Mouse (Mus musculus) MEL (cell line): ENCODE measurements around the gene Ccsap. TPM values are rescaled to one million over a fixed set of nuclear protein-coding genes. Genes with fewer than 3 reads are reported as not detected.

Experiments
- DNase-seq: peaks from one replicate; pipeline ENCODE4 v3.0.0; 2011; ENCODE audit warnings: low read depth, low spot score
- H3K27ac ChIP-seq: 2 replicates; pipeline ENCODE4 v1.5.1; 2012; ENCODE audit warnings: low read depth, mild to moderate bottlenecking, control low read depth, low read length, moderate library complexity; ENCODE audit not compliant: control insufficient read depth
- H3K27me3 ChIP-seq, 2 experiments: fragments of 150-350 bp in 1 of 2; sonication (generic) in 1 of 2; 2 replicates each; pipeline ENCODE4 v1.6.1; 2012; ENCODE audit warnings: low read length in 2 of 2, mild to moderate bottlenecking in 2 of 2, improper control_type of control experiment in 1 of 2, moderate library complexity in 1 of 2; ENCODE audit not compliant: insufficient read depth in 2 of 2, control insufficient read depth in 1 of 2
- H3K36me3 ChIP-seq, 2 experiments: 2 replicates each; pipeline ENCODE4 v1.6.1; 2012 to 2014; ENCODE audit warnings: low read length in 2 of 2, improper control_type of control experiment in 1 of 2, inconsistent platforms in 1 of 2, mild to moderate bottlenecking in 1 of 2; ENCODE audit not compliant: insufficient read depth in 2 of 2, control insufficient read depth in 1 of 2
- H3K4me1 ChIP-seq, 2 experiments: fragments of 150-350 bp in 1 of 2; sonication (generic) in 1 of 2; 2 replicates each; pipeline ENCODE4 v1.6.1; 2012; ENCODE audit warnings: low read length in 2 of 2, improper control_type of control experiment in 1 of 2, mild to moderate bottlenecking in 1 of 2; ENCODE audit not compliant: insufficient read depth in 2 of 2, control insufficient read depth in 1 of 2
- H3K4me3 ChIP-seq, 2 experiments: fragments of 150-350 bp in 1 of 2; sonication (generic) in 1 of 2; 2 replicates each; pipeline ENCODE4 v1.5.1; 2012; ENCODE audit warnings: low read depth in 2 of 2, low read length in 2 of 2, mild to moderate bottlenecking in 2 of 2, moderate library complexity in 2 of 2, control low read depth in 1 of 2, improper control_type of control experiment in 1 of 2; ENCODE audit not compliant: control insufficient read depth in 1 of 2, insufficient read depth in 1 of 2
- H3K79me2 ChIP-seq: 2 replicates; pipeline ENCODE4 v1.6.1; 2012; ENCODE audit warnings: mild to moderate bottlenecking, low read length, moderate library complexity; ENCODE audit not compliant: control insufficient read depth, poor library complexity, insufficient read depth
- H3K9ac ChIP-seq: 2 replicates; pipeline ENCODE4 v1.6.1; 2012; ENCODE audit warnings: low read depth, mild to moderate bottlenecking, control low read depth, low read length, moderate library complexity; ENCODE audit not compliant: control insufficient read depth, poor library complexity, severe bottlenecking
- H3K9me3 ChIP-seq: fragments of 150-350 bp; sonication (generic); replicated peaks from 2 replicates; pipeline ENCODE4 v1.6.1; 2012; ENCODE audit warnings: mild to moderate bottlenecking, low read length, improper control_type of control experiment, moderate library complexity; ENCODE audit not compliant: insufficient read depth
- CHD2 ChIP-seq: IDR thresholded peaks from 2 replicates; pipeline ENCODE4 v1.6.1; 2011; ENCODE audit warnings: low read length, improper control_type of control experiment
- CTCF ChIP-seq, 3 experiments: IDR thresholded peaks in 2 of 3; conservative IDR thresholded peaks in 1 of 3; 2 replicates each; pipeline ENCODE4 v1.5.1; 2011 to 2012; ENCODE audit warnings: low read length in 3 of 3, low read depth in 2 of 3, mild to moderate bottlenecking in 2 of 3, improper control_type of control experiment in 1 of 3, inconsistent platforms in 1 of 3, mixed read lengths in 1 of 3, moderate library complexity in 1 of 3; ENCODE audit not compliant: control insufficient read depth in 1 of 3, insufficient read depth in 1 of 3, poor library complexity in 1 of 3, severe bottlenecking in 1 of 3
- ETS1 ChIP-seq: IDR thresholded peaks from 2 replicates; pipeline ENCODE4 v1.6.1; 2012; ENCODE audit warnings: low read depth, mild to moderate bottlenecking, inconsistent platforms, low read length, improper control_type of control experiment, moderate library complexity
- GABPA ChIP-seq: IDR thresholded peaks from 2 replicates; pipeline ENCODE4 v1.6.1; 2012; ENCODE audit warnings: low read depth, mild to moderate bottlenecking, inconsistent platforms, low read length, improper control_type of control experiment, moderate library complexity
- HCFC1 ChIP-seq: IDR thresholded peaks from 2 replicates; pipeline ENCODE4 v1.6.1; 2012; ENCODE audit warnings: low read depth, mild to moderate bottlenecking, inconsistent platforms, low read length, improper control_type of control experiment, moderate library complexity
- JUND ChIP-seq: IDR thresholded peaks from 2 replicates; pipeline ENCODE4 v1.6.1; 2011; ENCODE audit warnings: low read depth, mild to moderate bottlenecking, improper control_type of control experiment, low read length
- MAFK ChIP-seq: IDR thresholded peaks from 2 replicates; pipeline ENCODE4 v1.6.1; 2011; ENCODE audit warnings: low read depth, mild to moderate bottlenecking, low read length, improper control_type of control experiment, borderline replicate concordance
- MAX ChIP-seq: IDR thresholded peaks from 2 replicates; pipeline ENCODE4 v1.6.1; 2011; ENCODE audit warnings: low read length, improper control_type of control experiment
- MAZ ChIP-seq: IDR thresholded peaks from 2 replicates; pipeline ENCODE4 v1.6.1; 2012; ENCODE audit warnings: low read depth, mild to moderate bottlenecking, inconsistent platforms, low read length, improper control_type of control experiment
- MXI1 ChIP-seq: IDR thresholded peaks from 2 replicates; pipeline ENCODE4 v1.6.1; 2011; ENCODE audit warnings: mild to moderate bottlenecking, low read depth, low read length, improper control_type of control experiment
- NELFE ChIP-seq: IDR thresholded peaks from 2 replicates; pipeline ENCODE4 v1.6.1; 2011; ENCODE audit warnings: low read depth, low read length, improper control_type of control experiment
- NRF1 ChIP-seq: IDR thresholded peaks from 2 replicates; pipeline ENCODE4 v1.6.1; 2014; ENCODE audit warnings: low read depth, mild to moderate bottlenecking, inconsistent platforms, low read length, improper control_type of control experiment, moderate library complexity; ENCODE audit not compliant: poor library complexity, insufficient read depth, severe bottlenecking
- POLR2A ChIP-seq, 2 experiments: IDR thresholded peaks; 2 replicates each; pipeline ENCODE4 v1.6.1; 2011 to 2012; ENCODE audit warnings: low read length in 2 of 2, mild to moderate bottlenecking in 2 of 2, control low read depth in 1 of 2, improper control_type of control experiment in 1 of 2, low read depth in 1 of 2, moderate library complexity in 1 of 2; ENCODE audit not compliant: control insufficient read depth in 1 of 2, insufficient read depth in 1 of 2, poor library complexity in 1 of 2
- POLR2AphosphoS2 ChIP-seq: IDR thresholded peaks from 2 replicates; pipeline ENCODE4 v1.6.1; 2011; ENCODE audit warnings: low read length, improper control_type of control experiment
- POLR2AphosphoS5 ChIP-seq: IDR thresholded peaks from 2 replicates; pipeline ENCODE4 v1.6.1; 2012; ENCODE audit warnings: low read depth, borderline replicate concordance, mild to moderate bottlenecking, inconsistent platforms, low read length, moderate library complexity, mixed read lengths
- RAD21 ChIP-seq: IDR thresholded peaks from 2 replicates; pipeline ENCODE4 v1.6.1; 2011; ENCODE audit warnings: mild to moderate bottlenecking, low read depth, low read length, improper control_type of control experiment
- RCOR1 ChIP-seq: IDR thresholded peaks from 2 replicates; pipeline ENCODE4 v1.6.1; 2012; ENCODE audit warnings: low read depth, mild to moderate bottlenecking, inconsistent platforms, low read length, improper control_type of control experiment
- SIN3A ChIP-seq: IDR thresholded peaks from 2 replicates; pipeline ENCODE4 v1.6.1; 2012; ENCODE audit warnings: low read length, improper control_type of control experiment, inconsistent platforms
- SMC3 ChIP-seq: IDR thresholded peaks from 2 replicates; pipeline ENCODE4 v1.6.1; 2011; ENCODE audit warnings: low read depth, low read length, improper control_type of control experiment
- TBP ChIP-seq: IDR thresholded peaks from 2 replicates; pipeline ENCODE4 v1.8.0; 2011; ENCODE audit warnings: low read depth, low read length, improper control_type of control experiment
- UBTF ChIP-seq: IDR thresholded peaks from 2 replicates; pipeline ENCODE4 v1.6.1; 2012; ENCODE audit warnings: low read depth, mild to moderate bottlenecking, inconsistent platforms, low read length, improper control_type of control experiment, moderate library complexity, borderline replicate concordance; ENCODE audit not compliant: insufficient read depth
- USF1 ChIP-seq: IDR thresholded peaks from 2 replicates; pipeline ENCODE4 v1.6.1; 2014; ENCODE audit warnings: low read depth, mild to moderate bottlenecking, inconsistent platforms, low read length, improper control_type of control experiment, moderate library complexity
- ZC3H11A ChIP-seq: IDR thresholded peaks from 2 replicates; pipeline ENCODE4 v1.6.1; 2012; ENCODE audit warnings: low read depth, mild to moderate bottlenecking, inconsistent platforms, low read length, improper control_type of control experiment
- ZKSCAN1 ChIP-seq: IDR thresholded peaks from 2 replicates; pipeline ENCODE4 v1.6.1; 2012; ENCODE audit warnings: low read depth, mild to moderate bottlenecking, inconsistent platforms, low read length, improper control_type of control experiment, moderate library complexity
- ZMIZ1 ChIP-seq: IDR thresholded peaks from 2 replicates; pipeline ENCODE4 v1.6.1; 2012; ENCODE audit warnings: low read depth, mild to moderate bottlenecking, inconsistent platforms, low read length, improper control_type of control experiment, moderate library complexity
- ZNF384 ChIP-seq: IDR thresholded peaks from 2 replicates; pipeline ENCODE4 v1.6.1; 2012; ENCODE audit warnings: low read depth, mild to moderate bottlenecking, inconsistent platforms, low read length, improper control_type of control experiment
- polyA plus RNA-seq, 2 experiments: library from polyadenylated mRNA; stranded (reverse) in 1 of 2; unstranded in 1 of 2; fragments of >175 nt in 1 of 2; fragments of >200 nt in 1 of 2; gene quantifications; 2 replicates each; pipeline versions ENCODE4 v1.2.1 to v1.2.4; 2012; ENCODE audit warnings: low replicate concordance in 2 of 2, low read depth in 1 of 2; ENCODE audit not compliant: insufficient read length in 2 of 2, insufficient read depth in 1 of 2, missing spikeins in 1 of 2
- total RNA-seq: library from RNA; depleted of rRNA; stranded (reverse); fragments of 300-350 nt; gene quantifications from 2 replicates; pipeline ENCODE4 v1.2.3, GENCODE M21; 2012

Gene Ccsap
- total and polyA plus RNA-seq, 3 experiments: 6.7 to 12.1 TPM; not detected in 1

DNA sequence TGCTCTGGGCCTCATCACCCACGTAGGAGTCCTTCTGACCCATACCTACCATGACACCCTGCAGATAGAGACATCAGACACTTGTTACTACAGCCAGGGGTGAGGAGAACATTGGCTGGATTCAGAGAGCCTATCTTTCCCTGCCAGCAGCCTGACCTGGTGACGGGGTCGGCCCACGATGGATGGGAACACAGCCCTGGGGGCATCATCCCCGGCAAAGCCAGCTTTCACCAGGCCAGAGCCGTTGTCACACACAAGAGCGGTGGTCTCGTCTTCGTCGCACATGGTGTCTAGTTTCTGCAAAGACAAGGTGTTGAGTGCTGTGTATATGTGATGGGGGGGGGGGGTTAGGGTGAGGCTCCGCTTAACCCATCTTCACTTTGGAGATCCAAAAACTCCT lies 33.4 kb upstream of the Ccsap start:
- H3K4me1 ChIP-seq: no peaks in the 10 kb centered on the region
- no peaks in the 10 kb centered on the region for H3K9me3 ChIP-seq
- no peak for DNase-seq
- no peak overlapping the region for H3K27ac ChIP-seq
- H3K79me2 ChIP-seq: no peaks in the 10 kb centered on the region
- no peak overlapping the region for H3K9ac ChIP-seq
- H3K36me3 ChIP-seq: no peaks in the 10 kb centered on the region
- 0 out of 4 replicates have a peak, but pooled peaks cover 0 to 1% of the 10 kb centered on the region in 2 experiments for H3K27me3 ChIP-seq
- TF ChIP-seq POLR2AphosphoS5 (no peak), CHD2 (no peak)
- TF ChIP-seq, all 39 proteins: peak for 0
- H3K4me3 ChIP-seq: no peak overlapping the region

- DNase-seq: no peak
- Histone ChIP-seq H3K4me3 (no peak overlapping the region), H3K36me3 (no peaks in the 10 kb centered on the region)
These were observed 32.7 kb upstream of the Ccsap start for GRCm38 (mm10) chr8:123892586-123893155.

GRCm38 (mm10) chr8:123891883-123892585 lies 32.0 kb upstream of the Ccsap start:
- Histone ChIP-seq H3K4me3 (no peak overlapping the region), H3K27me3 (0 out of 4 replicates have a peak, but pooled peaks cover 0 to 1% of the 10 kb centered on the region in 2 experiments), H3K9me3 (no peaks in the 10 kb centered on the region)

More at GRCm38 (mm10) chr8:123892586-123893155, 32.7 kb upstream of the Ccsap start:
- H3K9ac ChIP-seq: no peak overlapping the region
- no peak overlapping the region for H3K27ac ChIP-seq
- no peaks in the 10 kb centered on the region for H3K9me3 ChIP-seq
- no peaks in the 10 kb centered on the region for H3K4me1 ChIP-seq
- H3K79me2 ChIP-seq: no peaks in the 10 kb centered on the region
- 0 out of 4 replicates have a peak, but pooled peaks cover 0 to 1% of the 10 kb centered on the region in 2 experiments for H3K27me3 ChIP-seq
- TF ChIP-seq ZC3H11A (no peak), MAFK (no peak), RCOR1 (no peak), ETS1 (no peak), ZNF384 (no peak), POLR2AphosphoS2 (no peak), MAZ (no peak), HCFC1 (no peak), MXI1 (no peak), NRF1 (no peak), TBP (no peak), NELFE (no peak), MAX (no peak), ZKSCAN1 (no peak), ZMIZ1 (no peak), POLR2A (IDR thresholded peaks at IDR 0.05; ENCODE audit: control insufficient read depth in 1 of 2, insufficient read depth in 1 of 2, low read depth in 1 of 2, low read length in 2 of 2, poor library complexity in 1 of 2) (no peak), RAD21 (no peak), CTCF (IDR thresholded peaks at IDR 0.05 in 2 of 3, conservative IDR thresholded peaks at IDR 0.05 in 1 of 3; ENCODE audit: control insufficient read depth in 1 of 3, insufficient read depth in 1 of 3, low read depth in 2 of 3, low read length in 3 of 3, poor library complexity in 1 of 3, severe bottlenecking in 1 of 3) (no peak)

More at GRCm38 (mm10) chr8:123891883-123892585, 32.0 kb upstream of the Ccsap start:
- H3K27ac ChIP-seq: no peak overlapping the region
- no peak overlapping the region for H3K9ac ChIP-seq
- no peaks in the 10 kb centered on the region for H3K79me2 ChIP-seq
- no peaks in the 10 kb centered on the region for H3K4me1 ChIP-seq
- no peaks in the 10 kb centered on the region for H3K36me3 ChIP-seq
- DNase-seq: no peak
- TF ChIP-seq RAD21: no peak
- no peak for TF ChIP-seq RCOR1
- no peak for TF ChIP-seq ETS1
- TF ChIP-seq GABPA: no peak
- no peak for TF ChIP-seq UBTF
- TF ChIP-seq ZC3H11A: no peak
- TF ChIP-seq SIN3A: no peak
- TF ChIP-seq POLR2AphosphoS2: no peak
- no peak for TF ChIP-seq SMC3
- no peak for TF ChIP-seq NELFE
- TF ChIP-seq CTCF (IDR thresholded peaks at IDR 0.05 in 2 of 3, conservative IDR thresholded peaks at IDR 0.05 in 1 of 3; ENCODE audit: control insufficient read depth in 1 of 3, insufficient read depth in 1 of 3, low read depth in 2 of 3, low read length in 3 of 3, poor library complexity in 1 of 3, severe bottlenecking in 1 of 3): no peak
- no peak for TF ChIP-seq USF1
- TF ChIP-seq JUND: no peak
- TF ChIP-seq ZMIZ1: no peak
